Mouse (Mus musculus) retina, adult 2 months (tissue): Measurements from ENCODE around the gene Mmd2.
A peak's percentile ranks its signal among the peaks of the same experiment; 100 is the strongest.

Experiments
- DNase-seq: peaks from one replicate; pipeline ENCODE4 v3.0.0-alpha.2; 2012; ENCODE audit warnings: low read depth, low spot score

Mmd2 gene

DNA sequence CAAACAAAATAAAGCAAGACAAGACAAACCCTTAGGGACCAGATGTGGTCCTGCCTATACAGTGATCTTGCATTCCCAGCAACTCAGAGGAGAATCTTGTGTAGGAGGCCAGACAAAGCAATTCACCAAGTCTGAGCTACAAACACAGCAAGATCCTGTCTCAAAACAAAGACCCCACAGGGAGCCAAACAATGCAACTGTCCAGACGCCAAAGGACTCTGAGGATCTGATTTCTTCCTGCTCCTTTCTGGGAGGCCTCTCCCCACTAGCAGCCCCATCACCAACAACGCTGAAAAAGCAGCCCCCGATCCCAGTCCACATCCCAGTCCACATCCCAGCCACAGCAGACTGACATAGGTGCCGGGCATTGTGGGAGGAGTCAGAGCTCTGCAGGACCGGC is 62.3 kb downstream of the Mmd2 start:
- DNase-seq: no peak

DNA sequence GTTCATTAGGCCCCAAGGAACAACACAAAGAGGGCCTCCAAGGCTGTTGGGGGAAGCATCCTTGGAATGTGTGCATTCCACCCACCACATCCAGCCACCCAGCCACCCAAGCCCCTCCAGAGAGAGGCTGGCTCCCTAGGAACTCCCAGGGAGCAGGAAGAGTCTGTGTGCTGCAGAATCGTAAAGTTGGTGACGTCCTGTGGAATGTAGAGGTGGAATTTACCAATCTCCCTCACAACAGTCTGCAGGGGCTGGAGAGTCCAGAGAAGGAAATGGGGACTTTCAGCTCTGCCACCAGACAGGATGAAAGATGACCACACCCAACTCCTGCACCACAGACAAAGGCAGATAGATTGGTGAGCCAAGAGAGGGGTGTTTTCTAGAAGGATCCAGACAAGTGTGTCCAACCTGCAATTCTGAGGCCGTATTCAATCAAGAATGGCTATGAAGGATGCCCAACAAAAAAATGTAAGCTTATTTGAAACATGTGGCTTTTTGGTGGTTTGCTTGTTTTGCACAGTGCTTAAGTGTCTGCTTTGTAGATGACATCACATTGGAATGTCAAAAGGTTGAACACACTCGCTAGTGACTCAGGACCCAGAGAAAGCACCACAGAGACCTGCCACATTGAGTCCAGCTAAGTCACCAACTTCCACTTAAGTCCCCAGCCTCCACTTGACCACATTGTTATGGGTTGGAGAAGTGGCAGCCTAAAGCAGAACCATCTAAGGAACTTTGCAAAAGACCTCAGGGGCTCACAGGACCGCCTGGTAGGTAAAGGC is 63.4 kb downstream of the Mmd2 start:
- no peak for DNase-seq

DNA sequence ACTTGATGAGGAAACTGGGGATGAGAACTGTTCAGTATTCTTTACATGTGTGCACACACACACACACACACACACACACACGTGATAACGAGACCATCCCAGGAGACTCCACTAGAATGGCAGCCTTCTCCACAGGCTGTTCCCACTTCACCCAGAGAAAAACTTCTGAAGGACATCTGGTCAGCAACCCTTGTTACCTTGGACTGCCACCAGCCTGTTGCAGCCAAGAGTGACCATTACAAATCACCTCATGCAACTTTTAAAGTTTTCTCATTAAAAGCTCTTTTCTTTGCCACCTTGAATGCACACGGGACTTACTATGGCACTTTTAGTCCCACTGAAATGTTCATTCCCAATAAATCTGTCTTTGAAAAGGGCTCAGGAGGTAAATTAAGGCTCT is 71.3 kb downstream of the Mmd2 start:
- DNase-seq: no peak

- no peak for DNase-seq
Observed at GRCm38 (mm10) chr5:142535388-142535787, 73.2 kb downstream of the Mmd2 start.

DNA sequence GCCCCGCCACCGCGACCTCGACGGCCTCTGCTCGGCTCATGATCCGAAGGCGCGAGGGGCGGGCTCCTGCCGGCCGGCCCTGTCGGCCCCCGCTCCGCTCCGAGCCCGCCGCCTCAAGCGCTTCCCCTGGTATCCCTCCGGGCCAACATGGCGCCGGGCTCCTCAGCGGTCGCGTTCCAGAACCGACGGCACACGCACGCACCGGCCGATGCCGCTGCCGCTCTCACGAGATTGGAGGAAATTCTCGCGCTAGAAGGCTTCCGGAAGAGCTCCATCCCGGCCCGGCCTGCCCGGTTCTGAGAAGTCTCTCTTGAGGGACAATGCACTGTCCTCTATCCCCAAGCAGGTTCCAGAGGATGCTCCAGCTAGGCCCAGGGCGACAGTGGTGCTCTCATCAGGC is 78.7 kb downstream of the Mmd2 start, which contains the start of gene Papolb:
TSS of gene Papolb (minus strand) at position 162 of the 400 bp plus-strand sequence.
- DNase-seq: no peak

GRCm38 (mm10) chr5:142524711-142525464 is 83.7 kb downstream of the Mmd2 start:
- DNase-seq: peak; percentile 77

- DNase-seq: no peak
Observed at GRCm38 (mm10) chr5:142521195-142521866, 87.3 kb downstream of the Mmd2 start.

DNA sequence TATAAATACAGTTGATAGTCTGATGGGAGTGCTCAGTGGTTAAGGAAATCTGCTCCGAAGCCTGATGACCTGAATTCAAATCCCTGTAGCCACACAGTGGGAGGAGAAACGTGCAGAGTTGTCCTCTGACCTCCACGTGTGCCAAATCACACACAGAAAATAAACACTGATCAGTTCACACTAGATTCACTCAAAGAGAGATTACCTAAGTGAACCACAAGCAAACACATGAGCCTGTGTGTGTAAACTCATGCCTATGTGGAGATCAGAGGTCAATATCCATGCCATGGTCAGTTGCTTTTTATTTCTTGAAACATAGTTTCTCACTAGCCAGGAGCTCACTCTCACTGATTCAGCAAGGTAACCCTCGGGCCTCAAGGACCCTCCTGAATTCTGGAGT is 88.2 kb downstream of the Mmd2 start:
- DNase-seq: no peak

DNA sequence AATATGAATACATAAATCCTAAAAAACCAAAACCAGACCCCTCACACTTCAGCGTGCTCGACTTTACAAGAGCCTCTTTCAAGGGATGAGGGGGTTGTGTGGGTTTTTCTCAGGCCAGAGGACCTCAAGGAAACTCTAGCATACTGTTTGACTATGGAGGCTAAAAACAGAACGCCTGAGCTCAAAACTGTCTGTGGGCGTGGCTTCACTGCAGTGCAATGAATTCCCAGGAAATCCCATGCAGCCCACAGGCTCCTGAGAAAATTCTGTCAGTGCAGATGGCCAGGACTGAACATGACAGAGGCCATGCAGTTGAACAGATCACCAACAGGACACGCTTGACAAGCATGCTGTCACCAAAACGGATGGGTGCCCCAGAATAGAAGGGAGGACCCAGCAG is 89.6 kb downstream of the Mmd2 start:
- DNase-seq: no peak
